Comparison of ENCODE assay signal across 8 mouse cellular contexts in genomic region chr17:35739675-35740074, GRCm38 (mm10). TPM values are rescaled to one million over a fixed set of nuclear protein-coding genes. Genes with fewer than 3 reads are reported as not detected.
DNase-seq lines count a peak whose midpoint lies in the region; ATAC-seq lines count a peak whose summit lies in the region.

No protein-coding gene starts in this region.

- peaks cover 18% of the 10 kb centered on the region for H3K4me1 ChIP-seq in forebrain, embryonic 10.5 days
- peaks cover 2% of the 10 kb centered on the region; the same call in 1 of the 2 replicates for H3K4me1 ChIP-seq in forebrain, embryonic 12.5 days

- H3K27me3 ChIP-seq in forebrain, embryonic 10.5 days (ENCODE audit: poor library complexity, severe bottlenecking), result peaks cover 24% of the 10 kb centered on the region
- H3K27me3 ChIP-seq in forebrain, embryonic 12.5 days, result peaks cover 13% of the 10 kb centered on the region; the same call in 1 of the 2 replicates

- H3K4me2 ChIP-seq in forebrain, embryonic 12.5 days, result no peak overlapping the region

- H3K36me3 ChIP-seq in forebrain, embryonic 10.5 days (replicated peaks), result no peaks in the 10 kb centered on the region
- H3K36me3 ChIP-seq in forebrain, embryonic 12.5 days (replicated peaks), result no peaks in the 10 kb centered on the region

- H3K4me3 ChIP-seq in forebrain, embryonic 10.5 days, result no peak overlapping the region
- no peak overlapping the region for H3K4me3 ChIP-seq in forebrain, embryonic 12.5 days (replicated peaks)

- WGBS in forebrain, embryonic 10.5 days, result 16% methylated on average over 6 of the region's 6 CpGs
- 18% methylated on average over 6 of the region's 6 CpGs for WGBS in forebrain, embryonic 12.5 days

- H3K9me3 ChIP-seq in forebrain, embryonic 10.5 days, result no peaks in the 10 kb centered on the region
- H3K9me3 ChIP-seq in forebrain, embryonic 12.5 days, result no peaks in the 10 kb centered on the region

- no peak for ATAC-seq in forebrain, embryonic 12.5 days (ENCODE audit: low FRiP score)
- peak; percentile 61 for ATAC-seq in inflammation-experienced regulatory T-cells, adult 6 months
- ATAC-seq in megakaryocyte progenitor cell, adult 5-6 weeks (replicated peaks; ENCODE audit: poor library complexity), result peak; percentile 56

- H3K9ac ChIP-seq in forebrain, embryonic 12.5 days, result no peak overlapping the region

- no peak overlapping the region for H3K27ac ChIP-seq in forebrain, embryonic 10.5 days
- H3K27ac ChIP-seq in forebrain, embryonic 12.5 days, result no peak overlapping the region

- peak; percentile 58 for DNase-seq in forebrain, embryonic 10.5 days (ENCODE audit: extremely low spot score, low spot score)
- DNase-seq in cerebellum, adult 18-20 months, result peak; percentile 93 to 97
- peak; percentile 89 to 94 for DNase-seq in frontal cortex, postnatal 25 days (ENCODE audit: low spot score in 2 of 2)
- DNase-seq in left cerebral cortex, adult 8-10 months (ENCODE audit: low spot score in 2 of 2), result peak; percentile 76 to 77
- peak; percentile 78 to 92 for DNase-seq in spleen, postnatal 14 days (ENCODE audit: low spot score in 2 of 2)

RNA-seq across cellular contexts. Expression of gene Ddr1, which starts 35.3 kb away (rescaled TPM):
- polyA plus RNA-seq in forebrain, embryonic 10.5 days (2016; fragmentation: Nextera tagmentation; extraction: Ambion mirVana), result 105 and 112 TPM in 2 replicates
- 176 and 185 TPM in 2 replicates for polyA plus RNA-seq in forebrain, embryonic 12.5 days (2016; fragmentation: Nextera tagmentation; extraction: Ambion mirVana)
- 1 to 10 TPM in 1 of 3 experiments, under 1 TPM in 2; 0.65 to 1.1 (median 0.73) TPM for polyA plus RNA-seq in inflammation-experienced regulatory T-cells, adult 6 months (2017; shearing (Covaris generic))
- 10 to 100 TPM; 62.0 to 76.7 (median 65.9) TPM for total RNA-seq in left cerebral cortex, adult 8-10 months (2022)
- total RNA-seq in megakaryocyte progenitor cell, adult 5-6 weeks (2015), result 0.15 TPM in 1 of 2 replicates, not detected in the other
- total RNA-seq in megakaryocyte progenitor cell, adult 5-6 weeks (2017), result 0.25 TPM in 1 of 2 replicates, not detected in the other

Comparison
In these comparisons a context has a peak if more than half of its experiments do, and no peak if none do; other contexts are left out.
1. RNA of gene Ddr1, which starts 35.3 kb away (polyA plus RNA-seq): 176 to 185 TPM in forebrain, embryonic 12.5 days and 105 to 112 TPM in forebrain, embryonic 10.5 days; 0.65 to 1.1 TPM in inflammation-experienced regulatory T-cells, adult 6 months; every median in the first group is over 10 times any median in the second.
2. Peak in every context shown above with its lines, with median percentiles within 50 percentile points of each other: DNase-seq.